Mouse (Mus musculus) small intestine, adult 2 months (tissue): ENCODE measurements at regions not wholly inside any gene's neighbourhood (a gene's known extent, or its start where the extent isn't known, plus 50 kb on each side); places are given as distances from the start of the nearest gene placed in this dataset.

Source experiments
- H3K27ac ChIP-seq: fragments of 200-500 bp; 2 replicates; pipeline ENCODE4 v1.5.1; 2012; ENCODE audit warnings: low read depth, low read length, control low read depth, inconsistent platforms; ENCODE audit not compliant: insufficient read depth
- H3K27me3 ChIP-seq: fragments of 200-500 bp; 2 replicates; pipeline ENCODE4 v1.6.1; 2012; ENCODE audit warnings: mild to moderate bottlenecking, moderate library complexity, low read length, inconsistent platforms; ENCODE audit not compliant: control insufficient read depth, insufficient read depth
- H3K36me3 ChIP-seq: fragments of 200-500 bp; 2 replicates; pipeline ENCODE4 v1.6.1; 2012; ENCODE audit warnings: mild to moderate bottlenecking, low read length, control low read depth, inconsistent platforms; ENCODE audit not compliant: control insufficient read depth, insufficient read depth
- H3K4me1 ChIP-seq: fragments of 200-500 bp; 2 replicates; pipeline ENCODE4 v1.6.1; 2012; ENCODE audit warnings: low read length, inconsistent platforms, mixed read lengths; ENCODE audit not compliant: control insufficient read depth, insufficient read depth, insufficient read length
- H3K4me3 ChIP-seq: fragments of 200-500 bp; 2 replicates; pipeline ENCODE4 v1.5.1; 2012; ENCODE audit warnings: low read depth, mild to moderate bottlenecking, control low read depth, inconsistent platforms, low read length, moderate library complexity
- CTCF ChIP-seq: fragments of 200-500 bp; IDR thresholded peaks from 2 replicates; pipeline ENCODE4 v1.5.1; 2012; ENCODE audit warnings: low read depth, mild to moderate bottlenecking, control low read depth, inconsistent platforms, low read length, moderate library complexity, mixed read lengths; ENCODE audit not compliant: insufficient replicate concordance, insufficient read length; ENCODE audit errors: extremely low read depth
- POLR2A ChIP-seq: fragments of 200-500 bp; IDR thresholded peaks from 2 replicates; pipeline ENCODE4 v1.6.1; 2012; ENCODE audit warnings: low read depth, mild to moderate bottlenecking, control low read depth, inconsistent platforms, low read length, moderate library complexity
- WGBS: fragments of 180-500 bp; shearing (Covaris S2); methylation state at CpG from one replicate; pipeline ENCODE4 v1.1.7; 2018; 5-methylcytosine and 5-hydroxymethylcytosine counted together

DNA sequence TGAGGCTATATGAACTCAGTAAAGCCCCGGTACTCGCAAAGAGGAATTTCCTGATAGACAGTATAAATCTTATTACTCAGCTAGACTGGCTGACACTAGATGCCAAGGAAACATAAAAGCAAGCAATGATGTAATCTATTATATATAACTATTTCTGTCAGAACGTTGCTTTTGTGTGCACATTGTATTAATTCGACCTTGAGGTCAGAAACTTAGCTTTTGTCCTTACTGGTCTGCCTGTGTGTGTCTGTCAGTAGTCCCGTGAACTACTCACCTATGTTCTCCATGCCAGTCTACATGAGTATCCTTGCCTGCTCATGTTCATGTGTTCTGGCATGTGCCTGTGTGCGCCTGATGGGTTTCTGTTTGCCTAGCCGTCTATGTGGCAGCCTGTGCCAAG is 70.5 kb downstream of the Tmx1 start:
- no peak for TF ChIP-seq POLR2A
- TF ChIP-seq CTCF, result no peak
- H3K4me1 ChIP-seq, result no peaks in the 10 kb centered on the region
- no peaks in the 10 kb centered on the region for H3K36me3 ChIP-seq
- H3K27me3 ChIP-seq, result no peaks in the 10 kb centered on the region
- 63% methylated on average over 7 of the region's 7 CpGs for WGBS
- no peak overlapping the region for H3K4me3 ChIP-seq
- H3K27ac ChIP-seq, result no peak overlapping the region

DNA sequence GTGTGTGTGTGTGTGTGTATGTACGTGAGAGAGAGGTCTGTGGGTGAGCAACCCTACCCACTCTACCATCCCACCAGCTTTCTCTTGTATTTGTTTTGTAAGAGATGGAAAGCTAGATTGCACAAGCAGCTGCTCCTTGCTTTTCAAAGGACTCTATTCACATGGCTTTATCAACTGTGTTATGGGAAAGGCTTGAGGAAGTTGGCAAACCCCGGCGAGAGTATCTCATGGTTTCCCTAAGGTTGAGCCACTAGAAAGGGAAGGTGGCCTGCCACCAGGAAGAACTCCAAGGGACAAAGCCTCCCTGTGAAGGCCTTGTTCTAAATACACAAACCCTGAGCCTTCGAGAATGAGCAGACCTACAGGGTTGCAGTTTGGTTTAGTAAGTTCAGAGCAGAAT is 71.8 kb downstream of the Tmx1 start:
- Histone ChIP-seq H3K27me3 (no peaks in the 10 kb centered on the region), H3K4me3 (no peak overlapping the region), H3K4me1 (no peaks in the 10 kb centered on the region), H3K36me3 (no peaks in the 10 kb centered on the region), H3K27ac (no peak overlapping the region)
- TF ChIP-seq CTCF (no peak), POLR2A (no peak)
- WGBS, result 21% methylated on average over 4 of the region's 4 CpGs

DNA sequence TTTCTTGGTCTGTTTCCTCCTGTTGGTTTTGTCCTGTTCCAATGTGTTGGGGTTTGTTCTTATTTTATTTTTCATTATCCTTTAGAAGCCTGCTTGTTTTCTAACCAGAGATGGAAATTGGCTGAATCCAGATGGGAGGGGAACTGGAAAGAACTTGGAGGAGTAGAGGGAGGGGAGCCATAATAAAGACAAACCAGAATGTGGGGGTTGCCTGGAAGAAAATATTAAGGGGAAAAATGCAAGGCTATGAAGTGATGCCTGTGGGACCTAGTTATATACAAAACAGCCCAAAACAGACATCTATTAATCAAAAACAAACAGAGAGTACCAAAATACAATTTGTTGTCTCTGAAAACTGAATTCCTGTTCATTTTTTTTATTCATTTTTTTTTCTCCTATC is 78.8 kb downstream of the Tmx1 start:
- TF ChIP-seq CTCF, result no peak
- no peak for TF ChIP-seq POLR2A
- no peaks in the 10 kb centered on the region for H3K36me3 ChIP-seq

DNA sequence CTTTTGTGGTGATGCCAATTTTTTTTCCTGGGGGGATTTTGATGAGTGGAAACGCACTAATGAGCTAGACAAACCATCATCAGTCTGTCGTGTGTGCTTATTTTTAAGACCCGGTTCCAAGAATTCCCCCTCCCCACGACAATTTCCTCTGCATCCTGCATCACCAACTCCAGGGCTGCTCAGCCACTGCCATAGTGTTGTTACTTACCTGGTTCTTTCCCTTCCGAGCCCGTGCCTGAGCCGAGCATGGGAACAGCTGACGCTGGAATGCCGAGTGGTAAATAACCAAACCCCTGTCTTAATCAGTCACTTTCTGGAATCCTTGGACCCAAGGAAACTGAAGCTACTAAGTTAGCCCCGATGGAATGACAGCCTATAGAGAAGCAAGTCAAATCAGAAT is 79.3 kb downstream of the Tmx1 start:
- TF ChIP-seq CTCF (no peak), POLR2A (no peak)
- Histone ChIP-seq H3K4me1 (no peaks in the 10 kb centered on the region), H3K36me3 (no peaks in the 10 kb centered on the region), H3K27me3 (no peaks in the 10 kb centered on the region), H3K4me3 (no peak overlapping the region), H3K27ac (no peak overlapping the region)
- 60% methylated on average over 10 of the region's 10 CpGs for WGBS

More for the DNA sequence above, 78.8 kb downstream of the Tmx1 start:
- Histone ChIP-seq H3K4me3 (no peak overlapping the region), H3K27ac (no peak overlapping the region), H3K4me1 (no peaks in the 10 kb centered on the region), H3K27me3 (no peaks in the 10 kb centered on the region)

DNA sequence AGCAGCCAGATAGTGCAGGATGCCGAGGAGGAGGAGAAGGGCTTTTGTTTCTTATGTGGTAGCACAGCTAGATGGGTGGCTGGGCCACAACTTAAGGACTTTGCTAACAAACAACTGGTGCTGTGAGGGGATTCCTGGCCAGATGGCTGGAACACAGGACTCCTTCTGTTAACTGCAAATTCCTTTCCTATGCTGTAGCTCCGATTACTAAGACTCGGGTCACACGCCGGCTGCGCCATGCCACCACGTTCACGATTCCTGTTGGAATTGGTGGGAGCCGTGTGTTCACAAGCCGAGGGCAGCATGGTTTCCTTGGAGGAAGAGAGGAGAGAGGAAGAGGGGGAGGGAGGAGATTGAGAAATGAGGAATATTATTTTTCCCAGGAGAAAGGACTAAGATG is 79.9 kb downstream of the Tmx1 start:
- Histone ChIP-seq H3K36me3 (no peaks in the 10 kb centered on the region), H3K4me1 (no peaks in the 10 kb centered on the region), H3K27ac (peak overlapping the region; percentile 39; the same call in 1 of the 2 replicates), H3K27me3 (no peaks in the 10 kb centered on the region), H3K4me3 (no peak overlapping the region)
- TF ChIP-seq POLR2A, result no peak
- TF ChIP-seq CTCF, result no peak
- 79% methylated on average over 10 of the region's 10 CpGs for WGBS

DNA sequence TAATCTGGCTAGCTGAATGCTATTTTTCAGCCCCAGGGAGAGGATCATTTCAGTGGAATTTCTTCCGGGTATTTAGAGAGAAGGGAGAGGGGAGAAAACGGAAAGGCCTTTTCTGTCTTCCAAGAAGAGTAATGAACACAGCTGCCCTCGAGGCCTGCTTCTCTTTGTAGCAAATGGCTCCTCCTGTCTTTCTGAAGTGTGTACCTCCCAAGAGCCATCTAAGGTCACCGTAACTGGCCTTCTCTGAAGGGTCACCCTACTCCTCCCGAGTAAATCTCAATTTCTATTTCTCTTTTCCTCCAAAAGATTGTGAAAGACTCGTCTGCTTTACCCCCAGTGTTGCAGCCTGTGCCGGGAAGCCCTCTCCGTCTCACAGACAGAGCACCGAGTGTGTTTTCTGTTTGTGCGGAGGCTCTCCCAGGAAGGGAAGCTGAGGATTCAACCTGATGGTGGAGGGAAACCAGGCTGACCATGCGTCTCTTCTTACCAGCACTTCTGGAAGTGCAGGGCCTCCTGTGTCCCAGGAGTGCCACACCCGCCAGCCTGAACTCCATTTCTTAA is 80.6 kb downstream of the Tmx1 start:
- Histone ChIP-seq H3K4me3 (no peak overlapping the region), H3K27me3 (no peaks in the 10 kb centered on the region), H3K36me3 (no peaks in the 10 kb centered on the region), H3K4me1 (no peaks in the 10 kb centered on the region), H3K27ac (peak overlapping the region; percentile 42)
- TF ChIP-seq CTCF (no peak), POLR2A (no peak)
- 72% methylated on average over 12 of the region's 12 CpGs for WGBS

DNA sequence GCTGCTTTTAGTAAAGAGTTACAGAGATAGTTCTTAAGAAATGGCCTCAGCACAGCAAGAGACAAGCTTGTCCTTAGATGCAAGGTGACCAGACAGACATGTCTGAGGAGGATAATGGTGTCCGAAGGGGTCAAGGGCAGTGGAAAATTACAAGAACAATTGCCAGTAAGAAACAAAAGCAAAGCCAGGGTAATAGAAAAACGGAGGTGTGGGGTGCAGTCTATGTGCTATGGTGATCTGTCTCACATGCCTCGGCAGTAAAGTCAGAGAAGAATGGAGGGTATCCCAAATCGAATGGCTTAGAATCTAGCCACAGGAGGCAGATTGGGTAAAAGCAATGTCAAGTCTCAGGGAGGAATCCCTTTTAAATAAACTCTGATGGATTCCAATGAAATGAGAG is 86.2 kb downstream of the Tmx1 start:
- H3K4me3 ChIP-seq, result no peak overlapping the region
- 0 out of 2 replicates have a peak, but pooled peaks cover 3% of the 10 kb centered on the region for H3K4me1 ChIP-seq
- no peak overlapping the region for H3K27ac ChIP-seq
- 75% methylated on average over 4 of the region's 4 CpGs for WGBS
- no peaks in the 10 kb centered on the region for H3K27me3 ChIP-seq
- TF ChIP-seq CTCF (no peak), POLR2A (no peak)
- H3K36me3 ChIP-seq, result no peaks in the 10 kb centered on the region

DNA sequence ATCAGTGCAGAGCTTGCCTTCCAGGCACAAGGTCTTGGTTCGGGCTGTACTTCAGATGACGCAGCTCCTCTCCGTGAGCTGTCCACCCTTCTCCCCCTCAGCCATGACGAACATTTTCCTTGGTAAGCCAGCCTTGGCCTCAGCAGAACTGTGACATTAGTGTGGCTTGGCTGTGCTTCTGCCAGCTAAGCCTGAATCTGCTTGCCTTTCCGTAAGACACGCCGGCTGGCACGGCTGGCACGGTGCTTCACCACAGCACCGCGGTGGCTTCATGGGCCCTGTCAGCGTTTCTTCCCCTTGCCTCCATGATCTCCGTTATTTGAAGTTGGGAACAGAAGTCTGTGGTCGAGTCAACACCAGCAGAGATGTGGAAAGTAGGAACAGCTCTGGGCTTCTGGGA is 87.0 kb downstream of the Tmx1 start:
- Histone ChIP-seq H3K27ac (no peak overlapping the region), H3K4me3 (no peak overlapping the region), H3K27me3 (no peaks in the 10 kb centered on the region), H3K4me1 (0 out of 2 replicates have a peak, but pooled peaks cover 3% of the 10 kb centered on the region), H3K36me3 (no peaks in the 10 kb centered on the region)
- 94% methylated on average over 14 of the region's 14 CpGs for WGBS
- TF ChIP-seq CTCF (no peak), POLR2A (no peak)
